Mouse (Mus musculus) G1E-ER4 (cell line): ENCODE results near the gene Gm3248. TPM values are rescaled to one million over a fixed set of nuclear protein-coding genes. Genes with fewer than 3 reads are reported as not detected.
"Not testable (repeated sequence)": the region's sequence is repeated elsewhere in the genome, so short reads cannot be mapped to it uniquely, and the experiment has no call there.

Experiments
- GATA1 ChIP-seq: IDR thresholded peaks from one replicate; pipeline ENCODE4 v1.8.0; 2012; ENCODE audit warnings: low read length, inconsistent platforms
- polyA plus RNA-seq: library from polyadenylated mRNA; stranded (reverse); fragments of >175 nt; gene quantifications from 2 replicates; pipeline ENCODE4 v1.2.3, GENCODE M21; 2012

Gm3248 gene
- polyA plus RNA-seq, result not detected in 2 replicates

DNA sequence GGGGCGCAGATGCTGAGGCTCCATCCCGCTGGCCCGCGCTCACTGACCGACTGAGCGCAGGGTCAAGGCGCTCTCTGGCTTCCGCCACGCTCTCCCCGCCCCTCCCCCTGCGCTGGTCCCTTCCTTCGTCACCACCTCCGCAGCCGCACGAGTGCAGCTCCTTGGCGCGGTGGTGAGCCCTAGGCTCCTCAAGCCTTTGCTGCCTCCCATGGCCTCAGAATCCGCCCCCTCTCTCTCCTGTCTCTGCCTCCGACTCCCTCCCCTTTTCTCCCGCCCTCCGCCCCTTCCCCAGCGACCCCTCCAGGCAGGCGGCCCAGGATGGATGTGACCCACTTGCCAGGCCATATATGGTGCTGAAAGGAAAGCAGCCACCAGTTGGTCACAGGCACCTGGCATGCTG is at the start of gene Gm3248:
TSS of gene Gm3248 (minus strand) at position 111 of the 400 bp plus-strand sequence.
- TF ChIP-seq GATA1, result not testable (repeated sequence)

DNA sequence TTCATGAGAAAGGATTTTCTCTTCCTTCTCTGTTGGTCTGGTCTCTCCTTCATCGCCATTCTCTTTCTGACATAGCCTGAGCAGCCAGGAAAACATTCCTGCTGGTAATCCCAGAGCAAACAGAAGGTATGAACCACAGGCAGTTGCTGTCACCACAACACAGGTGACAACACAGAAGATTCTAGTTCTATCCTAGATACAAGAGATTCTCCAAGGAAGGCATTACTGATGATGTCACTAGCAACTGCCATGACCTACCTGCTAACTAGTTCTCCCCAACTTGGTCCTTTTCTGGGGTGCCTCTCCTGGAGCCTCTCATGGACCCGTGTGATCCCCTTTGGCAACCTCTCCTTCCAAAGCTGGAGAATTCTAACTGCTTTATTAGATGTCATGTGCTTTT is 17.5 kb upstream of the Gm3248 start, which contains the start of gene Gm3453:
TSS of gene Gm3453 (minus strand) at position 101 of the 400 bp plus-strand sequence.
- TF ChIP-seq GATA1, result not testable (repeated sequence)

Other genes starting within 250 kb of the Gm3248 start
- not detected in 2 replicates for gene Gm3373, start 220.2 kb downstream of the Gm3248 start, polyA plus RNA-seq
- gene Gm3383, start 153.8 kb downstream of the Gm3248 start, polyA plus RNA-seq, result not detected in 2 replicates
- not detected in 2 replicates for gene Gm3424, start 131.4 kb downstream of the Gm3248 start, polyA plus RNA-seq
- not detected in 2 replicates for gene Gm8237, start 81.4 kb downstream of the Gm3248 start, polyA plus RNA-seq
- gene Gm3453, start 17.4 kb upstream of the Gm3248 start, polyA plus RNA-seq, result not detected in 2 replicates
- not detected in 2 replicates for gene Gm6337, start 96.5 kb upstream of the Gm3248 start, polyA plus RNA-seq
- not detected in 2 replicates for gene Gm8206, start 132.2 kb upstream of the Gm3248 start, polyA plus RNA-seq
- not detected in 2 replicates for gene Gm3468, start 146.9 kb upstream of the Gm3248 start, polyA plus RNA-seq
- not detected in 2 replicates for gene Gm3476, start 164.1 kb upstream of the Gm3248 start, polyA plus RNA-seq